Mouse (Mus musculus) heart, embryonic 16.5 days (tissue): ENCODE measurements around the gene Zfp410. TPM values are rescaled to one million over a fixed set of nuclear protein-coding genes. Genes with fewer than 3 reads are reported as not detected.

Source experiments
- ATAC-seq: fragments of 200-750 bp; cut with Nextera tagmentation; replicated peaks from 2 replicates; pipeline ENCODE4 v1.8.0; 2017; ENCODE audit warnings: moderate number of reproducible peaks; ENCODE audit not compliant: insufficient read depth, low FRiP score; ENCODE audit errors: extremely low read depth
- H3K27ac ChIP-seq: fragments of 300-500 bp; sonication (generic); 2 replicates; pipeline ENCODE4 v1.5.1; 2014; ENCODE audit warnings: mild to moderate bottlenecking, low read length, control low read depth, moderate library complexity
- H3K27me3 ChIP-seq: fragments of 300-500 bp; sonication (generic); 2 replicates; pipeline ENCODE4 v1.6.1; 2014; ENCODE audit warnings: low read length, mixed read lengths; ENCODE audit not compliant: control insufficient read depth, insufficient read depth
- H3K36me3 ChIP-seq: fragments of 300-500 bp; sonication (generic); 2 replicates; pipeline ENCODE4 v1.6.1; 2014; ENCODE audit not compliant: control insufficient read depth, insufficient read depth
- H3K4me1 ChIP-seq: fragments of 300-500 bp; sonication (generic); 2 replicates; pipeline ENCODE4 v1.6.1; 2014; ENCODE audit warnings: low read length, mixed read lengths; ENCODE audit not compliant: control insufficient read depth, insufficient read depth
- H3K4me2 ChIP-seq: fragments of 300-500 bp; sonication (generic); 2 replicates; pipeline ENCODE4 v1.6.1; 2014; ENCODE audit warnings: low read depth, mild to moderate bottlenecking, control low read depth, low read length
- H3K4me3 ChIP-seq: fragments of 300-500 bp; sonication (generic); 2 replicates; pipeline ENCODE4 v1.5.1; 2014; ENCODE audit warnings: mild to moderate bottlenecking, control low read depth, low read length
- H3K9ac ChIP-seq: fragments of 300-500 bp; sonication (generic); 2 replicates; pipeline ENCODE4 v1.6.1; 2014; ENCODE audit warnings: low read length, control low read depth
- H3K9me3 ChIP-seq: fragments of 300-500 bp; sonication (generic); replicated peaks from 2 replicates; pipeline ENCODE4 v1.6.1; 2016; ENCODE audit warnings: low read length; ENCODE audit not compliant: control insufficient read depth
- WGBS: fragments of 180-500 bp; shearing (Covaris S2); extraction: QIAGEN DNeasy Blood & Tissue Kit; methylation state at CpG from one replicate; pipeline ENCODE4 v1.1.7; 2014; 5-methylcytosine and 5-hydroxymethylcytosine counted together
- polyA plus RNA-seq: library from polyadenylated mRNA; unstranded; fragments of >200 nt; fragmentation: Nextera tagmentation; extraction: Ambion mirVana; gene quantifications from 2 replicates; pipeline ENCODE4 v1.2.1, GENCODE M21; 2015

Gene Zfp410
- 54.0 and 54.5 TPM in 2 replicates for polyA plus RNA-seq

DNA sequence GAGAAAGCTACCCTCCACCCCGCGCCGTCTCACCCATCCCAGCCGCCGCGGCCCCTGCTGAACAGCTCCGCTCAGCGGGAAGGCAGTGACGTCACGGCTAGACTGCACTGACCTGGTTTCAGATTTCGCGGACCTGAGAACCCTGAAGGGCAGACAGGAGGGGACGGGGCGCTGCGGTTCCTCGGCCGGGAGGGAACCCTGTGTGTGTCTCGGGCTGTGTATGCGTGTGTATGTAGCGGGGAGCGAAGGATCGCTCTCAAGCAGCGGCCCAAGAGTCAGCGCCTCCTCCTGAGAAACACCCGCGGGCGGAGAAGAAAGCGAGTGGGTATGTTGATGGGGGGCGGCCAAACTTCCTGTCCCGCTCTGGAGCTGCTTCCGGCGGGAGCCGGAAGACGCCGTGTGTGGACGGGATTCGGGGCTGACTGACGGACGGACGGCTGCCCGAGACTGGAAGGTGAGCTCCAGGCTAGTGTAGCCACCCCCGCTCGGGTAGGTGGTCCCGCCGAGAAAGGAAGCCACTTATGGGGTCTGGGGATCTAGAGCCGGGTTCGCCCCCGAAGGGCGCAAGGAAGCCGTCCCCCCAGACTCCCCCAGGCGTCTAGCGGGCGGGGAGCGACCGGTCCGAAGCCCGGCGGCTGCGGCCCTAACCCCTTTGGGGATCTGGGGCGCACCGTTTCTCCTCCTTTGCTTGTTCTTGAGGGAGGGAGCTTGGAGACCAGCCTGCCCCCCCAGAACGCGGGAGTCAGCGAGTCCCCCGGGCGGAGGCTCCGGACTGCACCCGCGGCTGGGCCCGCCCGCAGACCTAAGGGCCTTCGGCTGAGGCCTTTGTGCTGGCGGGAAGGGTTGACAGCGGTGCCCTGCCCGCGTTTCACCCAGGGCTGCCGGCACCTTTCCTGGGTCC, at the start of gene Zfp410:
Gene Zfp410 (plus strand): TSS at position 132 of the 901 bp plus-strand sequence.
- Histone ChIP-seq H3K27ac (peak within 1 kb of the TSS; percentile 96), H3K4me3 (peak within 1 kb of the TSS; percentile 100), H3K9ac (peak within 1 kb of the TSS; percentile 99), H3K36me3 (peaks cover 7% of the 10 kb centered on the region), H3K27me3 (no peaks in the 10 kb centered on the region), H3K4me2 (peak within 1 kb of the TSS; percentile 81), H3K4me1 (peaks cover 16% of the 10 kb centered on the region), H3K9me3 (no peaks in the 10 kb centered on the region)
- ATAC-seq: peak; percentile 95
- WGBS: under 1% methylated on average over 75 of the region's 77 CpGs

GRCm38 (mm10) chr12:84267264-84267663, 49.4 kb upstream of the Zfp410 start:
- Histone ChIP-seq H3K4me3 (no peak overlapping the region), H3K36me3 (no peaks in the 10 kb centered on the region), H3K4me2 (no peak overlapping the region), H3K27me3 (no peaks in the 10 kb centered on the region), H3K4me1 (no peaks in the 10 kb centered on the region), H3K9ac (no peak overlapping the region), H3K9me3 (no peaks in the 10 kb centered on the region; the same call in 1 of the 2 replicates), H3K27ac (no peak overlapping the region)
- no peak for ATAC-seq
- WGBS: 71% methylated on average over 2 of the region's 2 CpGs

DNA sequence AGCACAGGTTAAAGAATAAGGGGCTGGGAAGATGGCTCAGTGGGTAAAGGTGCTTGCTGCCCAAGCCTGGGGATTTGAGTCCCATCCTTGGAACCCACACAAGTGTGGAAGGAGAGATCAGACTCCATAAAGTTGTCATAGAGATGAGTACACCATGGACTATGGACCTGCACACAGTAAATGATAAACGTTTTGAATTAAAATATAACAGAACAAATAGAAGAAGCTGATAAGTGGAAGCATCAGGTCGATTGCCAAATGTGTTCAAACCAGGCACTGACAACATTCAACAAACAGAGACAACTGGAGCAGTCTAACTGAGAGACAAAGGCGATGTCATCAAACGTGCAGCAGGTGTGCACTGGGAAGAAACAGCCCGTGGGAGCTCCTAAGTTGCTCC, 43.3 kb upstream of the Zfp410 start:
- H3K36me3 ChIP-seq: no peaks in the 10 kb centered on the region
- WGBS: 69% methylated on average over 5 of the region's 5 CpGs

DNA sequence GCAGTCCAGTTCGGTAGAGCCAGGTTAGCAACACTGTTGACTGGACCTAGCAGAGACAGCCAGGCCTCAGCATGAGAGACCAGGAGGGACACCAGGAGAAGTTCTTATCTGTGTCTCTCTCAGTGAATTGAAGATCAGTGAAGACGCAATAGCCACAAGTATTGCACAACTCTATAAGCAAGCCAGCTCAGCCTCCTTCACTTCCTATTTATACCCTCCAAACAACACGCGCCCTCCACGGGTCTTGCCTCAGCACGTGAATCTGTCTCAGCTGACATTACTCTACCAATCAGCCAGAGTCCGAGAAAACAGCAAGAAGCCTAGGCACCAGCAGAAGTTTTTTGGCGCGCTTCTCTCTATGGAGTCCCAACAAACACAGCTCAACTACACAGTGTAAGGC, 41.4 kb upstream of the Zfp410 start:
- H3K27ac ChIP-seq: no peak overlapping the region
- WGBS: 80% methylated on average over 9 of the region's 9 CpGs
- no peak for ATAC-seq
- H3K9ac ChIP-seq: no peak overlapping the region
- no peaks in the 10 kb centered on the region for H3K27me3 ChIP-seq
- no peaks in the 10 kb centered on the region for H3K9me3 ChIP-seq
- H3K4me1 ChIP-seq: no peaks in the 10 kb centered on the region
- no peak overlapping the region for H3K4me2 ChIP-seq
- no peaks in the 10 kb centered on the region for H3K36me3 ChIP-seq
- no peak overlapping the region for H3K4me3 ChIP-seq

More for the DNA sequence above, 43.3 kb upstream of the Zfp410 start:
- H3K4me3 ChIP-seq: no peak overlapping the region
- no peak overlapping the region for H3K4me2 ChIP-seq
- no peaks in the 10 kb centered on the region for H3K27me3 ChIP-seq
- no peaks in the 10 kb centered on the region for H3K4me1 ChIP-seq
- H3K9ac ChIP-seq: no peak overlapping the region
- no peaks in the 10 kb centered on the region for H3K9me3 ChIP-seq
- H3K27ac ChIP-seq: no peak overlapping the region
- no peak for ATAC-seq

GRCm38 (mm10) chr12:84276288-84276687, 40.4 kb upstream of the Zfp410 start:
- Histone ChIP-seq H3K9me3 (no peaks in the 10 kb centered on the region), H3K27me3 (no peaks in the 10 kb centered on the region), H3K36me3 (no peaks in the 10 kb centered on the region), H3K4me3 (no peak overlapping the region), H3K9ac (no peak overlapping the region), H3K27ac (no peak overlapping the region), H3K4me2 (no peak overlapping the region), H3K4me1 (no peaks in the 10 kb centered on the region)
- WGBS: 77% methylated on average over 2 of the region's 2 CpGs
- ATAC-seq: no peak

DNA sequence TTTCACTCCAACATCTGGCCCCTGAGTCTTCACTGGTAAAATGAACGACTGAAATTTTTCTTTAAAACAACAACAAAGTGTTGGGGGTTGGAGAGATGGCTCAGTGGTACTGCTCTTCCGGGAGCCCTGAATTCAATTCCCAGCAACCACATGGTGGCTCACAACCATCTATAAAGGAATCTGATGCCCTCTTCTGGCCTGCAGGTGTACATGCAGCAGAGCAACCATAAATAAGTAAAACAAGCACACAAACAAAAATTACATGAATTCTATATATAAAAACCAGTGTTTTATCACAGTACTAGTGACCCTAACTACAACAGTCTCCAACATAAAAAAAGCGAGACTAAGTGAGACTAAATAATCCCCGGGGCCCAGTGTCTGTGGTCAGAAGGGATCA, 39.9 kb upstream of the Zfp410 start:
- no peak overlapping the region for H3K4me2 ChIP-seq
- H3K9ac ChIP-seq: no peak overlapping the region
- no peaks in the 10 kb centered on the region for H3K4me1 ChIP-seq
- ATAC-seq: no peak
- H3K27me3 ChIP-seq: no peaks in the 10 kb centered on the region
- H3K27ac ChIP-seq: no peak overlapping the region
- no peaks in the 10 kb centered on the region for H3K36me3 ChIP-seq
- WGBS: 80% methylated on average over 4 of the region's 4 CpGs
- no peak overlapping the region for H3K4me3 ChIP-seq
- no peaks in the 10 kb centered on the region for H3K9me3 ChIP-seq

DNA sequence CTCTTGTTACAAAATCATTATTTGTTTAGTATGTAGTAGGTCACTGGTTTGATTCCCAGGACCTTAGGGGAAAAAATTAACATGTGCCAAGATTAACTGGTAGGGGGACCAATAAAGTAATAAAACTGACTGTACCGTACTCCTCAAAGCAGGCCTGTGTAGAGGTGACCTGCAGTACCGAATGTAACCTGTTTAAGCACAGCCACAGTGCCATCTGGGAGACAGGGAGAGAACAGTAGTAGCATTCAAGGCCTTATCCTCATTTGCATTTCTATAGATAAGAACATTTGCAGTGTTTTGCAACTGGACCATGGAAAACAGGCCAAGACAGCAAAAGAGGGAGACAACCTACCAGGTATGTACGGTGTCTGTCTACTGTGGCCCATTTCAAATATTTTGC, 38.8 kb upstream of the Zfp410 start:
- H3K4me2 ChIP-seq: no peak overlapping the region
- no peaks in the 10 kb centered on the region for H3K9me3 ChIP-seq
- no peak overlapping the region for H3K4me3 ChIP-seq
- no peaks in the 10 kb centered on the region for H3K4me1 ChIP-seq
- H3K27ac ChIP-seq: no peak overlapping the region
- WGBS: 79% methylated on average over 3 of the region's 3 CpGs
- no peaks in the 10 kb centered on the region for H3K27me3 ChIP-seq
- H3K9ac ChIP-seq: no peak overlapping the region
- no peaks in the 10 kb centered on the region for H3K36me3 ChIP-seq
- no peak for ATAC-seq

DNA sequence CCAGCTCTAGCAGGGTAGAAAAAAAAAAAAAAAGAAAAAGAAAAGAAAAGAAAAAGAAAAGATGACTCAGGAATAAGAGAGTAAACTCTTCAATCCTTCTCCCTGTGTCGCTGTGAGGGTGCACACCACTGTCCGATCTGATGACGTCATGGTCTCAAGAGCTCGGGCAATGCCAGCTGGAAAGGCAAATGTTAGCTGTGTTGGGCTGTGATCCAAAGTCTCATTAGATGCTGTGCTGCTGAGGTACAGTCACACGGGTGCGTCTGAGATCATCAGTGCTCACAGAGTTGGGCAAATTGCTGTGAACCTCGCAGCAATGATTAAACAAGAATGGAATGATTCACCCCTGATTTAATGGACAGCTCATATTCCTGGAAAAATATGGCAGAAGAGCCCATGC, 37.8 kb upstream of the Zfp410 start:
- H3K9ac ChIP-seq: no peak overlapping the region
- no peak for ATAC-seq
- WGBS: 61% methylated on average over 7 of the region's 7 CpGs

DNA sequence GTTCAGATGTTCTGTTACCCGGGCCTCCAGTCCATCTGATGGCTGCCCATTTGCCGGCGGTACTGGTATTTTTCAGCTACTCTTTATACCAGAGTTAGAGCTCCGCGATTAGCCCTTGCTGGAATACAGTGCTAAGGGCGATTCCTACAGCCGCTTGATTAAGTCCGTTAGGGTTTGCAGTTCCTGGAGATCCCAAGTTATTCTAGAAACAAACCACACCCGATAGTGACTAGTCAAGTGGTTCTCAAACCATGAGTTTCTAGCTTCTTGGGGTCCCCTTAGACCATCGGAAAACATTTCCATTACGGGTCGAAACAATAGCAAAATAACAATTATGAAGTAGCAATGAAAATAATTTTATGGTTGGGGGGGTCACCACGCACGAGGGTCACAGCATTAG, 32.3 kb upstream of the Zfp410 start:
- no peaks in the 10 kb centered on the region for H3K9me3 ChIP-seq
- no peaks in the 10 kb centered on the region for H3K27me3 ChIP-seq
- peaks cover 16% of the 10 kb centered on the region; the same call in 1 of the 2 replicates for H3K4me1 ChIP-seq
- WGBS: 75% methylated on average over 14 of the region's 14 CpGs
- peak overlapping the region; percentile 78 for H3K4me3 ChIP-seq
- no peaks in the 10 kb centered on the region for H3K36me3 ChIP-seq
- H3K4me2 ChIP-seq: peak overlapping the region; percentile 66
- ATAC-seq: no peak
- peak overlapping the region; percentile 94 for H3K27ac ChIP-seq
- H3K9ac ChIP-seq: peak overlapping the region; percentile 89

More for the DNA sequence above, 37.8 kb upstream of the Zfp410 start:
- Histone ChIP-seq H3K9me3 (no peaks in the 10 kb centered on the region), H3K4me3 (no peak overlapping the region), H3K36me3 (no peaks in the 10 kb centered on the region), H3K4me1 (no peaks in the 10 kb centered on the region), H3K4me2 (no peak overlapping the region), H3K27ac (no peak overlapping the region), H3K27me3 (no peaks in the 10 kb centered on the region)
